Mouse (Mus musculus) midbrain, postnatal 0 days (tissue): ENCODE results near the gene Slc30a4. TPM values are rescaled to one million over a fixed set of nuclear protein-coding genes. Genes with fewer than 3 reads are reported as not detected.

ENCODE experiments used
- ATAC-seq: fragments of 200-750 bp; cut with Nextera tagmentation; 2 replicates; pipeline ENCODE4 v1.8.0; 2017; ENCODE audit warnings: moderate number of reproducible peaks, mild to moderate bottlenecking, moderate TSS enrichment, moderate library complexity; ENCODE audit not compliant: low FRiP score
- DNase-seq: peaks from one replicate; pipeline ENCODE4 v3.0.0-alpha.2; 2015; ENCODE audit warnings: low spot score
- H3K27ac ChIP-seq: fragments of 300-500 bp; sonication (generic); 2 replicates; pipeline ENCODE4 v1.5.1; 2014; ENCODE audit warnings: low read depth, mild to moderate bottlenecking, low read length, mixed read lengths
- H3K27me3 ChIP-seq: fragments of 300-500 bp; sonication (generic); 2 replicates; pipeline ENCODE4 v1.6.1; 2014; ENCODE audit warnings: low read length, control low read depth, mixed read lengths; ENCODE audit not compliant: insufficient read depth
- H3K36me3 ChIP-seq: fragments of 300-500 bp; sonication (generic); 2 replicates; pipeline ENCODE4 v1.6.1; 2014; ENCODE audit warnings: low read length, control low read depth, mixed read lengths; ENCODE audit not compliant: insufficient read depth
- H3K4me1 ChIP-seq: fragments of 300-500 bp; sonication (generic); 2 replicates; pipeline ENCODE4 v1.6.1; 2014; ENCODE audit warnings: mild to moderate bottlenecking, control low read depth, antibody characterized with exemption, low read length, mixed read lengths; ENCODE audit not compliant: insufficient read depth
- H3K4me2 ChIP-seq: fragments of 300-500 bp; sonication (generic); 2 replicates; pipeline ENCODE4 v1.6.1; 2014; ENCODE audit warnings: low read depth, mild to moderate bottlenecking, low read length, mixed read lengths; ENCODE audit not compliant: poor library complexity, severe bottlenecking
- H3K4me3 ChIP-seq: fragments of 300-500 bp; sonication (generic); 2 replicates; pipeline ENCODE4 v1.5.1; 2014; ENCODE audit warnings: low read depth, mild to moderate bottlenecking, low read length, moderate library complexity
- H3K9ac ChIP-seq: fragments of 300-500 bp; sonication (generic); replicated peaks from 2 replicates; pipeline ENCODE4 v1.6.1; 2014; ENCODE audit warnings: mild to moderate bottlenecking, low read length, moderate library complexity, mixed read lengths; ENCODE audit not compliant: poor library complexity, severe bottlenecking
- H3K9me3 ChIP-seq: fragments of 300-500 bp; sonication (generic); 2 replicates; pipeline ENCODE4 v1.6.1; 2016; ENCODE audit warnings: low read length, control low read depth
- CTCF ChIP-seq: IDR thresholded peaks from 2 replicates; pipeline ENCODE4 v1.5.1; 2016; ENCODE audit warnings: antibody characterized with exemption, mild to moderate bottlenecking
- WGBS: fragments of 180-500 bp; shearing (Covaris S2); extraction: QIAGEN DNeasy Blood & Tissue Kit; methylation state at CpG from one replicate; pipeline ENCODE4 v1.1.7; 2014; 5-methylcytosine and 5-hydroxymethylcytosine counted together
- polyA plus RNA-seq: library from polyadenylated mRNA; unstranded; fragments of >200 nt; fragmentation: Nextera tagmentation; extraction: Ambion mirVana; gene quantifications from 2 replicates; pipeline ENCODE4 v1.2.1, GENCODE M21; 2015
- total RNA-seq: library from RNA; depleted of rRNA; stranded (reverse); fragments of >200 nt; gene quantifications from 2 replicates; pipeline ENCODE4 v1.2.3, GENCODE M21; 2014

Slc30a4 gene
- total and polyA plus RNA-seq, 2 experiments from 2014 or later: 6.1 to 31.6 TPM

- no peak overlapping the region for H3K9ac ChIP-seq
- DNase-seq (no peak), ATAC-seq (no peak)
- no peak overlapping the region for H3K4me2 ChIP-seq
- H3K36me3 ChIP-seq: no peaks in the 10 kb centered on the region
- no peak overlapping the region for H3K27ac ChIP-seq
- TF ChIP-seq CTCF: no peak
- H3K4me3 ChIP-seq: no peak overlapping the region
- WGBS: 92% methylated on average over 11 of the region's 11 CpGs
- H3K4me1 ChIP-seq: no peaks in the 10 kb centered on the region
- H3K27me3 ChIP-seq: no peaks in the 10 kb centered on the region
- H3K9me3 ChIP-seq: no peaks in the 10 kb centered on the region
Observed at GRCm38 (mm10) chr2:122657707-122658524, 44.5 kb downstream of the Slc30a4 start.

- H3K27ac ChIP-seq: no peak overlapping the region
- no peaks in the 10 kb centered on the region for H3K9me3 ChIP-seq
- no peaks in the 10 kb centered on the region for H3K36me3 ChIP-seq
- H3K9ac ChIP-seq: no peak overlapping the region
- WGBS: 65% methylated on average over 9 of the region's 9 CpGs
- no peaks in the 10 kb centered on the region for H3K4me1 ChIP-seq
- H3K4me3 ChIP-seq: no peak overlapping the region
- H3K4me2 ChIP-seq: no peak overlapping the region
- no peak for TF ChIP-seq CTCF
- no peaks in the 10 kb centered on the region for H3K27me3 ChIP-seq
- no peak for ATAC-seq
- no peak for DNase-seq
Observed at GRCm38 (mm10) chr2:122656767-122657166, 45.7 kb downstream of the Slc30a4 start.

DNA sequence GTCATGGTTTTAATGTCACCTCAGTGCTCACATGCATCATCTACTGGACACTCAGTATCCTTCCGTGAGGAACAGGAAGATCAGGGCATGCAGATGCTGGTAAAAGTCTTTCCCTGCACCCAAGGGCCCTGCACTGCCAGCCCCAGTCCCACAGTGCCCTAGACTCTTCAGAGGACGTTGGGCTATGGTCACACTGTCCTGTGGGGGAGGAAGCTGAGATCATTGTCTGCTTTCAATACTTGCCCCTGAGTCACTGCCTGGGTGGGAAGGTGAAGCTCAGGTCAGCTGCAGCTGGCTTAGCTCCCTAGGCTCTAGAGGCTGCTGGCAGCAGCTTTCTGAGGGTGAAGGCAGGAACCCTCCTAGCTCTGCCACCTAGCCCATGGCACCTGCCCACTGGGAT, 46.4 kb downstream of the Slc30a4 start:
- Histone ChIP-seq H3K4me1 (no peaks in the 10 kb centered on the region), H3K9ac (no peak overlapping the region), H3K9me3 (no peaks in the 10 kb centered on the region), H3K4me3 (no peak overlapping the region), H3K27me3 (no peaks in the 10 kb centered on the region), H3K27ac (no peak overlapping the region), H3K4me2 (no peak overlapping the region), H3K36me3 (no peaks in the 10 kb centered on the region)
- no peak for TF ChIP-seq CTCF
- 61% methylated on average over 2 of the region's 2 CpGs for WGBS
- ATAC-seq (no peak), DNase-seq (no peak)

- ATAC-seq (no peak), DNase-seq (no peak)
- Histone ChIP-seq H3K27ac (no peak overlapping the region), H3K4me2 (no peak overlapping the region), H3K9ac (no peak overlapping the region), H3K27me3 (no peaks in the 10 kb centered on the region), H3K4me1 (no peaks in the 10 kb centered on the region), H3K9me3 (no peaks in the 10 kb centered on the region), H3K4me3 (no peak overlapping the region), H3K36me3 (no peaks in the 10 kb centered on the region)
- no peak for TF ChIP-seq CTCF
- WGBS: 77% methylated on average over 17 of the region's 17 CpGs
Observed at GRCm38 (mm10) chr2:122652096-122653084, 50.1 kb downstream of the Slc30a4 start.

DNA sequence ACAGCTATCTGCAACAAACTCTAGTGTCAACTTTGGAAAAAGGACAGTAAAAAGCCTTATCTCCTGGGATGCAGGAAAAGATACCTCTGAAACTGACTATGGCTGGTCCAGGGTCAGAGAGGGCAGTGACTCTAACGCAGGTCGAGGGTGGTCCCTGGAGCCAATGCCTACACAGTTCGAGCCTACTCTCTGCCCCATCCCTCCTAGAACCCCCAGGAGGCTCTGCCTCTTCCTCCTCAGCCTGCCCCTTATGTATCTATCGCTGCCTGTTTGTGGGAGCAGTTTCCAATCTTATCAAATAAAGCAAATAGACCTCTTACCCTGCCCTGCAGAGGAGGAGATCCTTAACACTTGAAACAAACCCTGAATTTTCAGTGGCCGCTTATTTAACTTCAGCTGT, 63.8 kb downstream of the Slc30a4 start:
- TF ChIP-seq CTCF: no peak
- Histone ChIP-seq H3K4me1 (no peaks in the 10 kb centered on the region), H3K36me3 (0 out of 2 replicates have a peak, but pooled peaks cover 3% of the 10 kb centered on the region), H3K4me2 (no peak overlapping the region), H3K9me3 (no peaks in the 10 kb centered on the region), H3K27me3 (peaks cover 5% of the 10 kb centered on the region; the same call in 1 of the 2 replicates), H3K9ac (no peak overlapping the region), H3K4me3 (no peak overlapping the region), H3K27ac (no peak overlapping the region)
- no peak for DNase-seq
- ATAC-seq: no peak
- WGBS: 65% methylated on average over 5 of the region's 5 CpGs
